Mouse (Mus musculus): ENCODE results near the gene Snx20.

DNA sequence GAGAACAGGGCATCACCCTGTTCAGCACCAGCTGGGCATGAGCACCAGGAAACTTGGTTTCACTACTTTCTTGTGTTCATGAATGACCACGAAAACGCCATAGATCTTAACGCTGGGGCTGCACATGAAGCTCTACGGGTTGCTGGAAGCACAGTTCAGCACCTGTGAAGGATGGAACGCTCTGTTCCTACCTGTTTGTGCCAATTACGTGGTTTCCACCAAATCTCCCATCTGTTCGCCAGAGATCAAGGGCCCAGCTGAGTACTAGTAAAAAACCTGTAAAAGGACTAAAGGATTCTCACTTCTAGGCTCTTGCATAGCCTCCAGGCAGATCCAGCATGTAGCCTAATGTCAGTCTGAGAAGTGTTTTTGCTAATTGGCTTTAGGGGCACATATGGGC lies 36.4 kb downstream of the Snx20 start:
- TF ChIP-seq MAZ (IDR thresholded peaks at IDR 0.05; ENCODE audit: low read depth, low read length) (no peak), CTCF (conservative IDR thresholded peaks at IDR 0.05 in 1 of 2, IDR thresholded peaks at IDR 0.05 in 1 of 2; ENCODE audit: low read depth in 2 of 2, low read length in 2 of 2) (no peak), NELFE (IDR thresholded peaks at IDR 0.05; ENCODE audit: low read depth, low read length) (no peak)
